Mouse (Mus musculus): Measurements from ENCODE around the gene Sall1.

Gene Sall1

DNA sequence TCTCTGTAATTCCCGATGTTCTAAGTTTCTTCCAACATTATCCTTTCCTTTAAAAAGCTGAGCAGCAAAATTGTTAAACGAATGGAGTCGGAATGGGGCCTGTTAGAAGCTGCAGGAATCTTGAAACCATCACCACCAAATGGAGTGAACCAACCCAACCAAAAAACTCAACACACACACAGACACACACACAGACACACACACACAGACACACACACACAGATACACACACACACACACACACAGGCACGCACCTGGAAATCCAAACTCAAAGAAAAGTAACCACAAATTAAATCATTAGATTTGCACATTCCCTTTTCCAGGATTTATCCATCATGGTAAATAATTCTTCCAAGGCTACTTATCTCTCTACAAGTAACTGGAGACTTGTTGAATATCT lies 5.0 kb downstream of the Sall1 start:
- in situ Hi-C loops (cut with MboI, MseI) = no loop called here

DNA sequence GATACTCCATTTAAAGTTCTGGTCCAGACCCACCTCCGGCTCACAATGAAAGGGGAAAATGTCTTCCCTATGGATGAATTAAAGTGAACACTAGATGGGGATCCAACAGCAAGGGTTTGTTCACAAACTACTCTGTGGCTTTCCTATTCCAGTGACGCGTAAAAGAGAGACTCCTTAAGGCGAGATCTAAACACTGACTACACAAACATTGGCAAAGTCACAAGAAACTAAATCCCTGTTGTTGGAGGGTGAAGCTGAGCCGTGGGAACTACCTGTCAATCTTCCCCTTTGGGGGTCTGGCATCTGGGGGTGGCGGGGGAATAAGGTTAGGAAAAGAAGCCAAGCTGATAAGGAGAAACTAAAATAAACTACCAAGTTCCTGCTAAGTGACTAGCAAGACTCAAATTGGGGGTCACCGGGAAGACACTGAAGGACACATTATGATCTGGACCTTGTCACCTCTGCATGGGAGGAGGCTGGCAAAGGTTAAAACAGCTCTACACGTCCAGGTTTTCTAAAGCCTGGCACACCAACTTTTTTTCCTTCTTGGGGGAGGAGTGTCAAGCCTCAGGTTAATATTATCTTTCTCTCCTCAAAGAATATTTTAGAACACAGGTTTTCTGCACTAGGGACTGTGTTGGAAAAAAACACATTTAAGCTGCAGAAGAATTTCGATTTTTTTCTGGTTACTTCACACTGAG lies 6.3 kb downstream of the Sall1 start:
- in situ Hi-C loops (cut with MboI, MseI) = no loop called here

DNA sequence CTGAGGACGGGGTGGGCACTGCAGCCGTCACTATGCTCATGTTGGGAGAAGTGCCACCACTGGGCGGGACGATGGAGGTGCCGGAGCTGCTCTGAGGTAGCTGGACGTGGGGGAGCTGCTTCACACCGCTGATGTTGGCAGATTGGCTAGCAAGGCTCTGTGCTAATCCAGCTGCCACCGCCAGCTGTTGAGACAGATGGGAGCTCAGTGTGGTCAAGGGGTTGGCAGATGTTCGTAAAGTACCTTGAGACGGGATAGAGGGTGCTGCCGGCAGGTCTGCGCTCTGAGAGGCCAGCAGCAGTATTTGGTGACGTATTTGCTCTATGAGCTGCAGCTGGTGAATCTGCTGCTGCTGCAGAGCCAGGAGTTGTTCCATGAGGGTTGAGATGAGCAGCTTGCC lies 11.6 kb downstream of the Sall1 start:
- in situ Hi-C loops (cut with MboI, MseI) = no loop called here

DNA sequence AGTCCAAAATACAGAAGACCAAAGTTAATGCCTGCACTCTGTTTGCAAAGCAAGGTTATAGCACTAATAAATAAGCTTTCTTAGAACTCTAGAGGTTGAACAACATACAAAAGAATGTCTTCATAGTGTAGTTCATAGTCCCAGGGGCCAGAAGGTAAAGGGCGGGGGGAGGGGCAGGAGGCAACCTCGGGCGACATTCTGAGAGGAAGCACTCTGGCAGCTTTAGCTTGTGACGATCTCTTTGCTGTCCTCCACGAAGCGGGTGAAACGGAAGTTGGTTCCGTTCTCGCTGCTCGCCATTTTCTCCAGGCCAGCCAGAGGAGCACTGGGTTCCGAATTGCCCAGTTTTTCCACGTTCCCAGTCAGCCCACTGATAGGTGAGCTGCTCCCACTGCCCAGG lies 15.8 kb downstream of the Sall1 start:
- in situ Hi-C loops (cut with MboI, MseI) = no loop called here

DNA sequence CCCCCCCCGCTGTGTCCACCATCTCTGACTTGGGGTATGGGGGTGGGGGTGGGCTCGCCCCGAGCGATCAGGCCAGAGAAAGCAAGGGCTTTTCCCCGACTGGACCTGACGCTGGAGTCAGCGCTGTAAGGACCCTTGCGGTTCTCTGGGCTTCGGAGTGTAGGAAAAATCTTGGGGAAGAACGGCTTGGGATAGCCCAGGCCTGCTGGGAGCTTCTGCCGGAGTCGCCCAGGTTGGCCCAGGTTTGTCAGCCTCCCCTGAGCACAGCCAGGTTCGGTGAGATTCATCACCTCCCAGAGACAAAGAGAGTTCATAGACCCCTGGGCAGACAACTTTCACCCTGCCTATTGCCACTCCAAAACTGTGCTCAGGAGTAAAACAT lies 17.8 kb downstream of the Sall1 start:
- in situ Hi-C loops (cut with MboI, MseI) = no loop called here

DNA sequence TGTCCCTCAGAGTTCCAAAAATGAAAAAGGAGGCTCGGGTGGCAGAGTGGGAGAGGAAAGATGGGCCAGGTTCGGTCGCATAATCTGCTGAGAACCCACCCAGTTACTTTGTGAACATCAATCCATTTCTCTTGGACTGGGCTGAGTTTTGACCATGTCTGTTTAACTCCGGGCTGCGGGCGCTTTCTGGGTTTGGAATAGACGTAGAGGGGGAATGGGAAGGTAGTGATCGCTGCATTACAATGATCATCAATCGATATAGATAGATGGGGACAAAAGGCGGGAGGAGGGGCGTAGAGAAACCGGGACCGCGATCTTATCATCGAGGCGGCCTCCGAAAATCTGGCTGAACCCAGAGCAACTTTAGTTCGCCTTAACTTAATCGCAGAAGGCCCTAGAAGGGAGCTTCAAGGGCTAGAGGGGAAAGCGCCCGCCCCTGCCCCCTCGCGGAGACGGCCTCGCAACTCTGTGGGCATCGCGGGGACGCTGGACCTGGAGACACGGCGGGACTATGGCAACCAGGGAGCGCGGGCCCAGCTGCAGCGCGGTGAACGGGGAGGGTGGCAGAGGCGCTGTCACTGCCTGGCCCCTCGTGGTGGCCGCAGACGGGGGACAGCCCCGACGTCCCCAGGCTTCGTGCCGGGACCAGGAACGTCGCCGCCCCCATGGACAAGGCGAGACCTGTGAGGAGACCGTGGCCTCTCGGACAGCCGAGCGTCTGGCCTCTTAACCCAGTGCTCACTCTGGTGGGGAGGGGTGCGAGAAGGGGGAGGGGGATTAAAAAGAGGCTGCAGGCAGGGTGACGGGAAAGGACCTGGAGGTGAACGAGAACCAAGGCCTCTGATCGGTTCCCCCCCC lies 18.5 kb downstream of the Sall1 start:
- in situ Hi-C loops (cut with MboI, MseI) = no loop called here

DNA sequence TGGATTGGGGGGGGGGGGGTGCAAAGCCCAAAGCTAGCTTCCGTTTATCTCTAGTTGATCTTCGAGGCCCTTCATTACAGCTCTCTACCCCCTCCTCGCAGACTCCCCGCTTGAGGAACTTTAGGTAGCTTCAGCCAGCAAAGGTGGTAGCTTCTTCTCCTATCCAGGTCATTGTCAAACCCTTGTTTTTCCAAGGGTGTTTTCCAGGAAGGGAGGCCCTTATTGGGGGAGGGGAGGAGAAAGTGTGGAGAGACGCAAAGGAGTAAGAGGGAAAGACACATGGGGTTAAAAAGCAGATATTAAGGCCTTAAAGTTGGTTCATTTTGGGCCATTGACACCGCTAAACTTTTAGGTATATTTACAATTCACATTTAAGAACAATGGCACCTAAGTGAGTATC lies 19.2 kb downstream of the Sall1 start:
- in situ Hi-C loops (cut with MboI, MseI) = no loop called here

DNA sequence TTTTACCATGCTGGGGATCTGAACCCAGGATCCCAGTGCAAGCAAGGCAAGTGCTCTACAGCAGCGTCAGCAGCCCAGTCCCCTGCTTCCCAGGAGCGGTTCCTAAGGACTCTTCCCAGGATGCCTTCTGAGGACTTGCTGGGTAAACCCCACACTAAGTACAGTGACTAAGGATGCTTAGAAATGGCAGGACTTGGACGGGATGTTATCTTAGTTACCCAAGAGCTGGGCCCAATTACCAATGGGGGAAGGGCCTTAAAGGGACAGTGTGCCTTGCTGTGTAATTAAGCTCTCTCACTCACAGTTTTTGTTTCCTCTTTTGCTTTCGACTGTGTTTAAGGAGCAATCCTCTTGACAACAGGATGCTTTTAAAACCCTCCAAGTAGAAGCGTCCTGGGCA lies 22.8 kb downstream of the Sall1 start:
- in situ Hi-C loops (cut with MboI, MseI) = no loop called here

DNA sequence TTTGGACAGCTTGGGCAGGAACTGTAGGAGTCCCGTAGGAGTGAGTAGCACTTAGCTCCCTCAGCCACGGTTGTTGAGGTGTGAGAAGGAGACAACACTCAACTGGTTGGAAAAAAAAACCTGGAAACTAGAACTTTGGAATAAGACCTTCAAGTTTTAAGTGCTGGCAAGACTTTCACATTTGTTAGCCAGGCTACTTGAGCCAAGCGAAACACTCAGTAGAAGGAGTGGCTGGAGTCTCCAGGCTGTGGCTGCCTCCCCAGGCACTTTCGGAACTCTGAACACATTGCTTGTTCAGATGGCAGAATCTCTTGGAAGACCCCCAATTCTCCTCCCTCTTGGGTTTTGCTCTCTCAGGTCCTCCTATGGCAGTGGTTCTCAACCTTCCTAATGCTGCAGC lies 26.1 kb downstream of the Sall1 start:
- in situ Hi-C loops (cut with MboI, MseI) = no loop called here

DNA sequence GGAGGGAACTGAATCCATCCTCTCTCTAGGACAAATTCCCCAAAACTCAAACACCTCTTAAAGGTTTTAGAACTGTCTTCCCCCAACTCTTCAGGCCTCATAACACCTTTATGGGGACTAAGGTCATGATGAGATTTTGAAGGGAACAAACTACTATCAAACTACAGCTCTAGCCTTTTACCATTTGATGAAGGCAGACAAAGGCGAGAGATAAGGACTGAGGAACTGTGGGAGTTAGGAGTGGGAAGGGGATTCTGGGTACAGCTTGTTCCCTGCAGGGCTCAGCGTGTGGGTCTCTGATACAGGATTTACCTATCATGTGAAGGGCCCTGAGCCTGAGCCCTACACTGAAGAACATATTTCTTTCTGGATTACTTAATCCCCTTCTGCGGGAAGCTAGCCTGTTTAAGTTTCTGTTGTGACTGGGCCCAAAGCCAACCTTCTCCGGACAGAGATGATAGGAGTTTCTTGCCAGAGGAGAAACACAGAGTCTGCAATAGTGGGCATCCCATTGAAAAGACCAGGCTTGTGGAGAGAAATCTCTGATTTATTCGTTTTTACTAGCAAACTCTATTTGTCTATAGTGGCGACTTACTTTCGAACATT lies 27.4 kb downstream of the Sall1 start:
- in situ Hi-C loops (cut with MboI, MseI) = no loop called here

DNA sequence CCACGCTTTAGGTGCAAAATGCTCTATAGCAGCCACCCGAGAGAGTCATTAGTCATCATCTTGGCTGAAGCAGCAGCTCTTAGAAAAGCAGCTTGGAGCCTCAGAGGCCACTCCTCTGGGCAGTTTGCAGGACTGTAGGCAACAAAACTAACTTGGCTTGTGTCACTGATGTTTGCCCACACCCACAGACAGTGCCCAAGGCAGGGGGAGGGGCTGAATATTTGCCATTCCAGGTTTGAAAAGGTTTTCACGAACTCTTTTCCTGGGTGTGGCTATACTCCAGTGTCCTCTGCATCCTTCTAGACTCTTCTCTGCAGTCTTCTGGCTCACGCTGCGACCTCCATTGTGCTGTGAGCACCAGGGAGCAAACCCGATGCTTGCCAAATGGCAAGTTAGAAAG lies 28.4 kb downstream of the Sall1 start:
- in situ Hi-C loops (cut with MboI, MseI) = no loop called here

DNA sequence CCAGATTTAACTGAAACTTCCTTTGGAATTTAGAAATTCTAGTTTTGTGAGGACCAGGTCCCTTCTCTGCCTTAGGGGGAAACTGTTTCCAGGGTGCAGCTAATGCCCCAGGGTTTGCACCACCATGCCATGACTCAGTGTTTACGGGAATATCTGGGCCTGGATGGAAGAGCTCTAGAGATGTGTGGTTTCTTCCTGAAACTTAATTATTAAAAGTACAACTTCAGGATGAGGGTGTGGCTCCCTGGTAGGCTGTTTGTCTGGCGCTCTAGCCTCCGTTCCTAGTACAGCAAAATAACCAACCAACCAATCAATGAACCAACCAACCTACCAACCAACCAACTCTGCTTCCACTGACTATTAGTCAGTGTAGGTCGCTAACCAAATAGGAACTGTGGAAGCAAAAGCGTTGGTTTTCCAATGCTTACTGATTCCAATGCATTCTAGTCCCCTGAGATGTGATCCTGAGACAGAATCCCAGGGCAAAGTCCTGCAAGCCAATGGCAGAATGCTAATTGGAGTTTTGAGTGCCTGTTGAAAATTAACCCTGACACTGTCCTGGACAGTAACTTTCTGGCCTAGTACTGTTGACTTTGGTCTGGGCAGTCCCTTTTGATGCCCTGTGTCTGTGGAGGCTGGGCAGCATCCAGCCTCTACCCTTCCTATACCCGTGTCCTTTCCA lies 31.0 kb downstream of the Sall1 start:
- in situ Hi-C loops (cut with MboI, MseI) = no loop called here

DNA sequence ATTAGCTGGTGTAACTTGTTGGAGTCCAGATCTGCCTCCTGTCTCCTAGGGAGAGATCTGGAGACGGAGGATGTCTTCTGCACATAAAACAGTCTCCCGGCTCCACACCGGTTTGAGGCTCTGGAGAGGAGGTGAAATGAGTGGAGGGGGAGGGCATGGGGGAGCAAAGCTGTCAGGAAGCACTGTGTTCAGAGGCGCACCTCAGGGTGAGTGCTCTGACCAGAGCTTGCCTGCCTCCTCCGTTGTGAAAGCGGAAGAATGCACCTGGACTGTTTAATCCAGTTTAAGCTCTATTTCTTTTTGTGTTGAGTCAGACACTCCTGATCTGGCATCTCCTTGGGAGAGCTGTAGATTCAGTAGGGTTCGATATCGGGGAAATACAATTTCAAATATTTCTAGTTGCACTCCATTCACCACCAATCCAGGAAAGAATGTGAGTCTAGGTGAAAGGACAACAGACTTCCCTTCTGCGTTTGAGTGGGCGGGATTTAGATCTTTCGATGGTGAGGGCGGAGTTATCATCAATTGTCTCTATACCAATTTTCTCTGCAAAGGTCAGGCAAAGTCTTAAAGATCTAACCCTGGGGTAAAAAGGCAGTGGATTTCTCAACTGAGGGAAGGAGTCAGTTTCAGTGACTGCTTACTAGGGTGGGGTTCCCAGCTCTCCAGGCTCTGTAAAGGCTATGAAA lies 31.8 kb downstream of the Sall1 start:
- in situ Hi-C loops (cut with MboI, MseI) = no loop called here

DNA sequence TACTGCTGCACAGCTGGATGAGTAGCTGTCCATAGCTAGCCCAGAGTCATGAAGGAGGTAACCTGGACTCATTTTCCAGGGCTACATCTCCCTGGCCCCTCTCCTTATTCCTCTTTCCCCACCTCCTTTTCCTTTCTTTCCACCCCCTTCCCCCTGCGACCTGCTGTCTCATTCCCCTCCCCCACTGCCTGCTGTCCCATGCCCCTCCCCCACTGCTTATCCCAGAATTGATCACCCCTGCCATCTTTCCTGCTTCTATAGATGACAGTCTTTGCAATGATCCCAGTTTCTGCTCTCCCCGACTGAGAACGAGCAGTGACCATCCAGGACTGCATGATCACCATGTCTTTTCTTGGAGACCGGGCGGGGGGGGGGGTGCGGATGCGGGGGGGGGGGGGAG lies 35.2 kb downstream of the Sall1 start:
- in situ Hi-C loops (cut with MboI, MseI) = no loop called here

DNA sequence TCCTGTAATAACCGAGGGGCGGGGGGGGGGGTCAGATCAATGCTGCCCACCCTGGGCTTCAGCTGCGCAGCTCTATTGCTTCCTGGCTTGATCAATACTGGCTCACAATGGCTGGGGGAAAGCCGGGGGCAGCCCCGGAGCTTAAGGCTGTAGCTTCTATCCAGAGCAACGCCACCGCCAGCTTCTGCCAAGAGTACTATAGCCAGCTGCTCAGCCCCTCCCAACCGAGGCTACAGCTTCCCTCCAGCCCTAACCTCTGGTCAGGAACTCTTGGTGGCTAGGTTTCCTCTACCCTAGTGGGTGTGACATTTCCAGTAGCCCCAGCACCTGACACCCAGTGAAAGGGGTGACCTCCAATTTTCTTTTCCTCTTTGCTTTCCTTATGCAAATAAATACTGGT lies 36.8 kb downstream of the Sall1 start:
- in situ Hi-C loops (cut with MboI, MseI) = no loop called here

DNA sequence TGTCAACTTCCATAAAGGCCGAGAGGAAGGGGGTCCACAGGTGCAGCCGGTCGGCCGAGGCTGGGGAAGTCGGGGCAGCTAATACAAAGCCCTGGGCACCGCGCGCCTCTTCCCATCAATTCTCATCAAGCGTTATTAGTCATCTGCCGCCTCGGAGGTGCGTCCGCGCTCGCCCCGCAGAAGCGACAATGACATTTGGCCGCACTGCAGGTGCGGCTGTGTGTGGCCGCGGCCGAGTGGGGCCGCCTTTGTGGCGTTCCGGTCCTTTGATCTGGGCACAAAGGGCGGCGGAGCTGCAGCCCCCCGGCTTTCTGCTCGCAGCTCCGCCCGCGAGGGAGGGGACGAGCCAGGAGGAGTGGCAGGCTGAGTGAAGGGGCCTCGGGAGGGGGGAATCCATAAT lies 37.5 kb downstream of the Sall1 start:
- in situ Hi-C loops (cut with MboI, MseI) = no loop called here

DNA sequence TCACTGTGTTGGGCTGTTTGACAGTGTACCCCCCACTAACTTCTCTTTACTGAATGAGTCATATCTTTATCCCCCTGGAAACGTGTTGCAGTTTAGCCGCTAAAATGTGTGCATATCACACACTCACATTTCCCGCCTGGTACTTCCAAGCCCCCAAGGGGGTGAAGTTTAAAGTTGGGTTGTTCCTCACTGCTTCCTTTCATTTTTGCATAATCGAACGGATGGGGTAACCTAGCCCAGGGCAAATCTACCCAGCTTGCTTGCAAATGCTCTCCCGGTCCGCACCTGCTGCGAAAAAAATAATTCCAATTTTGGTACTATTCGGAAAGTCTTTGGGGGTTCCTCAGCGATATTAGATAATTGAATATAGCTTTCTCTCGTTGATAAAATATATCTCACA lies 38.2 kb downstream of the Sall1 start:
- in situ Hi-C loops (cut with MboI, MseI) = no loop called here

DNA sequence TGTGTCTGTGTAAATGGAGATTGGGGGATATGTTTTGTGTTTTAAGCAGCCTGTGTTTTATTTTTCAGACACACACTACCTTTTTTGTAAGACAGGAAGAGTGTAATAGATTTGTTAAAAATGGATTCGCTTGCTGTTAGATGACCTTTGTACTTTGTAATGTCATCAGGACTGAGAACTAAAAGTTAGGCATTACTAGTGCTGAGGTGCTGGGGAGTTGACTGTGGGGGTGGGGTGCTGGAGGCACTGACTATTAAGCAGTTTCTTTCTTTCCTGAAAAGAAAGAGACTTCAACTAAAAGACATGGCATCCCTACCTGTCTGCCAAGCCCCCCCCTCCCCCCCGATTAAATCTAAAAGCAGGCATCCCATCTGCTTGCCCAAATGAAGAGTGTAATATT lies 39.9 kb downstream of the Sall1 start:
- in situ Hi-C loops (cut with MboI, MseI) = no loop called here

DNA sequence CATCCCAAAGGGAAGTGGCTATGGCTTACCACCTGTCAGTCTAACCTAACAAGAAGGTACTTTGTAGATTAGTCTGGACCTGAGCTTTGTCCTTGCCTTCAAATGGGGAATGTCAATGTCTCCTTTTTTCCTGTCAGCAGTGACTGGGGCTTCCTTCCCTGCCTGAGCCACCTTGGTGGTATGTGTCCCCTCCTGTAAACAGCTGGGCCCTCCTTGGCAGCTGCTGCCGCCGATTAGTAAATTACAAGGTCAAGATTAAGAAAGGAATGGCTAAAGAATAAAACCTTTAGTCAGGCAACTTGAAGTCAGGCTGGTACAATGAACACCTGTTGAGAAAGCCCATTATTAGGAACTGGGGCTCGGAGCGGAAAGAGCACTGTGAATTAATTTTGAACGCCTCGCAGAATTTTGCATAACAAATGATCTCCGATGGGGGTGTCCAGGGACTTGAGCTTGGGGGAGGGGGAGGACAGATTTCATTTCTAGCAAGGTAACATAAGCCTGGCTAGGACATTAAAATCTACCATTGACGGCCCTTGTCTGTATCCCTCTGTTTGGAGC lies 40.5 kb downstream of the Sall1 start:
- in situ Hi-C loops (cut with MboI, MseI) = no loop called here

DNA sequence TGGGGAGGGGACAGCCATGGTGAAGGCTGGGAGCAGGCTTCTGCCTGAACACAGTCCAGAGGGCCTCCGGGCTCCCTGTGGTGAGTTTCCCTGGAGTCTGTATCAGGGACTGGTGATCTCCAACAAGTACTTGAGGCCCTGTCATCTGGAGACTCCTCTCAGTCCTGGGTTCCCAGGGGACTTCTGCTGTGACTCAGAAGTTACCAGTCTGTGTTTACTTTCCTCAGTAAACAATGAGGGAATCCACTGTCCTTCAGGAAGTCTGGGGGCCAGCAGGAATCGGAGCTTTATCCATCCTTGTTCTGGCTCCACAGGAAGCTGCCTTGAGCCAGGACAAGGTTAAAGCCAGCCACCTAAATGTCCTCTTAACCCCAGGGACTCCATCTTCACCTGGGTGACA lies 41.8 kb downstream of the Sall1 start:
- in situ Hi-C loops (cut with MboI, MseI) = no loop called here

DNA sequence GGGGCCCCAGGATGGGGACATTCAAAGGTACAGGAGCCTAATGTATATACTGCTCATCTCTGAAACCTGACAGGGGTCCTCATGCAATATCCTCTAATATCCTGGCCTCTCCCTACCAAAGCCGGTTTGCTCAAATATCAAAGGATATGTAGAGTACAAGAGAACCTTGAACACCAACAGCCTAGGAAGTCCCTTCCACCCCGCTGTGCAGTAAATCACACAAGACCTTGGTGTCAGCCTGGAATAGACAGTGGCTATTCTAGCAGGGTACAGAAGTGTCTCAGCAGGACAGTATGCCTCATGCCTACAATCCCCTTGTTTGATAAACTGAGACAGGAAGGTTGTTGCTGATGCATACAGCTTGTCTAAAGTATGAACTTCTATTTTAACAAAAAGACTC lies 46.7 kb downstream of the Sall1 start:
- in situ Hi-C loops (cut with MboI, MseI) = no loop called here

All from T-helper 1 cell (primary cell).